In the genomic region with DNA sequence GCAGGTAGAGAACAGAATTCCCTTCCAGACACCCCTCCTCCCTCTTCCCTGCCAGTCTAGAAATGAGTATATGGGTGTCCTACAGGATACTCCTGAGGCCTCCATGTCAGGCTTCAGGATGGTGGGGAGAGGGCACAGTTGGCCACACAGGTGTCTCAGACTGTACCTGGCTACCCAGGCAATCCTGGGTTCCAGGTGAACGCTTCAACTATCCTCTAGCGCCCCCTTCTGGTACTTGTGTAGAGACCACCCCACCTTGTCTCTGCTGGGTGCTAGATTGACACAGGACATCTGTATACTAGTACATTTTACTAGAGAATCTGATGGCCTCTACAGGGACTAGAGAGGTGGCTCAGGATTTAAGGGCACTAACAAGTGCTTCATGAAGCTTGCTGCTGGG, we compare ENCODE assay signal across 15 mouse cellular contexts. TPM values are rescaled to one million over a fixed set of nuclear protein-coding genes. Genes with fewer than 3 reads are reported as not detected.
A peak's percentile ranks its signal among the peaks of the same experiment; 100 is the strongest.
DNase-seq lines count a peak whose midpoint lies in the region; TF ChIP-seq lines count a peak whose summit lies in the region.
"Had no signal": no experiment of that assay in that cellular context is flagged by ENCODE, and none has a peak within 500 bp of the region (broad histone marks: within the 10 kb centered on the region; RNA-seq: fewer than 3 reads in every experiment).

No protein-coding gene starts in this region.

- H3K27me3 ChIP-seq in kidney, adult 2 months (replicated peaks; ENCODE audit: control insufficient read depth, insufficient read depth, low read length) = no peaks in the 10 kb centered on the region
- H3K27me3 ChIP-seq in testis, adult 2 months (ENCODE audit: control insufficient read depth, insufficient read depth, low read length) = no peaks in the 10 kb centered on the region
- no peaks in the 10 kb centered on the region for H3K27me3 ChIP-seq in small intestine, adult 2 months (ENCODE audit: control insufficient read depth, insufficient read depth, low read length)
- H3K27me3 ChIP-seq: limb, embryonic 15.5 days; midbrain, embryonic 13.5 days; neural tube, embryonic 15.5 days had no signal

- no peaks in the 10 kb centered on the region for H3K4me1 ChIP-seq in kidney, adult 2 months (ENCODE audit: control insufficient read depth, insufficient read depth, low read length)
- H3K4me1 ChIP-seq in testis, adult 2 months (ENCODE audit: control insufficient read depth, insufficient read depth, low read length) = no peaks in the 10 kb centered on the region
- no peaks in the 10 kb centered on the region for H3K4me1 ChIP-seq in small intestine, adult 2 months (ENCODE audit: control insufficient read depth, insufficient read depth, insufficient read length, low read length)
- H3K4me1 ChIP-seq: limb, embryonic 15.5 days; midbrain, embryonic 13.5 days had no signal

- WGBS in kidney, adult 2 months = 2% methylated on average over 2 of the region's 2 CpGs
- 2% methylated on average over 2 of the region's 2 CpGs for WGBS in small intestine, adult 2 months

- no peak for DNase-seq in kidney, adult 2 months
- DNase-seq in kidney, adult 11 months = no peak
- no peak for DNase-seq in testis, postnatal 14 days (ENCODE audit: low spot score)
- DNase-seq in T-cell, adult 2 months (ENCODE audit: low spot score) = peak; percentile 13
- DNase-seq in retina, postnatal 1 day = no peak
- no peak for DNase-seq in urinary bladder, postnatal 10 days (ENCODE audit: low spot score)
- DNase-seq: adrenal gland, postnatal 36 days had no signal

- no peaks in the 10 kb centered on the region for H3K36me3 ChIP-seq in kidney, adult 2 months (ENCODE audit: control insufficient read depth, insufficient read depth, low read length)
- no peaks in the 10 kb centered on the region for H3K36me3 ChIP-seq in testis, adult 2 months (ENCODE audit: control insufficient read depth, insufficient read depth, low read length)
- H3K36me3 ChIP-seq in small intestine, adult 2 months (ENCODE audit: control insufficient read depth, insufficient read depth, low read length) = no peaks in the 10 kb centered on the region
- H3K36me3 ChIP-seq: G1E; hindbrain, embryonic 12.5 days; limb, embryonic 15.5 days; midbrain, embryonic 13.5 days; neural tube, embryonic 15.5 days had no signal

- no peak overlapping the region for H3K4me3 ChIP-seq in kidney, adult 2 months (ENCODE audit: insufficient read depth, low read depth, low read length)
- no peak overlapping the region for H3K4me3 ChIP-seq in testis, adult 2 months (ENCODE audit: control insufficient read depth, low read depth, low read length)
- H3K4me3 ChIP-seq in small intestine, adult 2 months (ENCODE audit: low read depth, low read length) = no peak overlapping the region
- H3K4me3 ChIP-seq: erythroblast, embryonic 14.5 days; hindbrain, embryonic 12.5 days; limb, embryonic 15.5 days; midbrain, embryonic 13.5 days; neural tube, embryonic 15.5 days had no signal

- TF ChIP-seq CTCF in kidney, adult 2 months (conservative IDR thresholded peaks at IDR 0.05; ENCODE audit: insufficient read depth, insufficient read length, low read depth, low read length) = peak; percentile 37
- TF ChIP-seq CTCF in testis, adult 2 months (IDR thresholded peaks at IDR 0.05; ENCODE audit: control insufficient read depth, insufficient read depth, insufficient replicate concordance, low read depth, low read length) = peak; percentile 53; the same call in 1 of the 2 replicates
- peak; percentile 39; the same call in 1 of the 2 replicates for TF ChIP-seq CTCF in small intestine, adult 2 months (IDR thresholded peaks at IDR 0.05; ENCODE audit: extremely low read depth, insufficient read length, insufficient replicate concordance, low read depth, low read length)

- TF ChIP-seq POLR2A in kidney, adult 2 months (IDR thresholded peaks at IDR 0.05; ENCODE audit: low read depth, low read length) = no peak
- TF ChIP-seq POLR2A in testis, adult 2 months (IDR thresholded peaks at IDR 0.05; ENCODE audit: control insufficient read depth, low read depth, low read length) = no peak
- TF ChIP-seq POLR2A in small intestine, adult 2 months (IDR thresholded peaks at IDR 0.05; ENCODE audit: low read depth, low read length) = no peak

- no peak overlapping the region for H3K27ac ChIP-seq in kidney, adult 2 months (ENCODE audit: insufficient read depth, low read depth, low read length)
- H3K27ac ChIP-seq in testis, adult 2 months (ENCODE audit: control insufficient read depth, insufficient read depth, low read depth, low read length) = no peak overlapping the region
- H3K27ac ChIP-seq in small intestine, adult 2 months (ENCODE audit: insufficient read depth, low read depth, low read length) = no peak overlapping the region
- H3K27ac ChIP-seq: hindbrain, embryonic 12.5 days; limb, embryonic 15.5 days; midbrain, embryonic 13.5 days; neural tube, embryonic 15.5 days had no signal

RNA-seq across cellular contexts. Expression of gene Gm17455, which starts 43.6 kb away (rescaled TPM):
- polyA plus RNA-seq in kidney, adult 2 months (2012; rRNA removed) = not detected in 2 replicates
- polyA plus RNA-seq in testis, adult 2 months (2012; rRNA removed) = not detected in 2 replicates
- polyA plus RNA-seq in small intestine, adult 2 months (2012; rRNA removed) = 0.41 and 0.51 TPM in 2 replicates
- polyA plus RNA-seq: erythroblast, embryonic 14.5 days; G1E had no signal
